Mouse (Mus musculus): ENCODE measurements around the gene Fnbp1. TPM values are rescaled to one million over a fixed set of nuclear protein-coding genes. Genes with fewer than 3 reads are reported as not detected.

Fnbp1 gene
- polyA plus RNA-seq, 1 experiment from 2014 or later, result 13.9 TPM

- peaks cover 13% of the 10 kb centered on the region for H3K4me1 ChIP-seq (ENCODE audit: control insufficient read depth, insufficient read depth, low read length)
- ATAC-seq (ENCODE audit: insufficient number of reproducible peaks, low FRiP score, low TSS enrichment, low read depth) (no peak), DNase-seq (ENCODE audit: low spot score) (no peak)
- 89% methylated on average over 10 of the region's 10 CpGs for WGBS
- H3K9ac ChIP-seq (ENCODE audit: low read length), result no peak overlapping the region
- no peak overlapping the region for H3K4me3 ChIP-seq (ENCODE audit: low read depth, low read length)
- no peaks in the 10 kb centered on the region for H3K9me3 ChIP-seq (ENCODE audit: control insufficient read depth, low read length)
- H3K27ac ChIP-seq (replicated peaks; ENCODE audit: low read depth, low read length), result no peak overlapping the region
- no peaks in the 10 kb centered on the region for H3K27me3 ChIP-seq (ENCODE audit: control insufficient read depth, insufficient read depth, low read length)
- no peaks in the 10 kb centered on the region for H3K36me3 ChIP-seq (ENCODE audit: control insufficient read depth, insufficient read depth, low read length)
- no peak overlapping the region for H3K4me2 ChIP-seq (ENCODE audit: low read depth, severe bottlenecking)
Measured at GRCm38 (mm10) chr2:31118639-31119380, 23.0 kb downstream of the Fnbp1 start.

GRCm38 (mm10) chr2:31118211-31118610 is 23.6 kb downstream of the Fnbp1 start:
- Histone ChIP-seq H3K4me1 (ENCODE audit: control insufficient read depth, insufficient read depth, low read length) (peaks cover 13% of the 10 kb centered on the region), H3K9ac (ENCODE audit: low read length) (no peak overlapping the region), H3K36me3 (ENCODE audit: control insufficient read depth, insufficient read depth, low read length) (no peaks in the 10 kb centered on the region), H3K9me3 (ENCODE audit: control insufficient read depth, low read length) (no peaks in the 10 kb centered on the region), H3K27me3 (ENCODE audit: control insufficient read depth, insufficient read depth, low read length) (no peaks in the 10 kb centered on the region), H3K27ac (replicated peaks; ENCODE audit: low read depth, low read length) (no peak overlapping the region), H3K4me2 (ENCODE audit: low read depth, severe bottlenecking) (no peak overlapping the region), H3K4me3 (ENCODE audit: low read depth, low read length) (no peak overlapping the region)
- ATAC-seq (ENCODE audit: insufficient number of reproducible peaks, low FRiP score, low TSS enrichment, low read depth) (no peak), DNase-seq (ENCODE audit: low spot score) (no peak)
- 81% methylated on average over 3 of the region's 3 CpGs for WGBS

- H3K9me3 ChIP-seq (ENCODE audit: control insufficient read depth, low read length), result no peaks in the 10 kb centered on the region
Measured at GRCm38 (mm10) chr2:31115943-31116731, 25.7 kb downstream of the Fnbp1 start.

GRCm38 (mm10) chr2:31115091-31115942 is 26.5 kb downstream of the Fnbp1 start:
- WGBS, result 31% methylated on average over 10 of the region's 10 CpGs
- ATAC-seq (ENCODE audit: insufficient number of reproducible peaks, low FRiP score, low TSS enrichment, low read depth), result no peak

More at GRCm38 (mm10) chr2:31115943-31116731, 25.7 kb downstream of the Fnbp1 start:
- Histone ChIP-seq H3K4me1 (ENCODE audit: control insufficient read depth, insufficient read depth, low read length) (peaks cover 13% of the 10 kb centered on the region), H3K36me3 (ENCODE audit: control insufficient read depth, insufficient read depth, low read length) (no peaks in the 10 kb centered on the region), H3K27me3 (ENCODE audit: control insufficient read depth, insufficient read depth, low read length) (no peaks in the 10 kb centered on the region), H3K4me2 (ENCODE audit: low read depth, severe bottlenecking) (no peak overlapping the region), H3K4me3 (ENCODE audit: low read depth, low read length) (no peak overlapping the region), H3K9ac (ENCODE audit: low read length) (no peak overlapping the region), H3K27ac (replicated peaks; ENCODE audit: low read depth, low read length) (no peak overlapping the region; the same call in 1 of the 2 replicates)
- 50% methylated on average over 10 of the region's 10 CpGs for WGBS
- peak; percentile 62; the same call in 1 of the 2 replicates for ATAC-seq (ENCODE audit: insufficient number of reproducible peaks, low FRiP score, low TSS enrichment, low read depth)
- no peak for DNase-seq (ENCODE audit: low spot score)

GRCm38 (mm10) chr2:31114205-31114604 is 27.6 kb downstream of the Fnbp1 start:
- peaks cover 13% of the 10 kb centered on the region for H3K4me1 ChIP-seq (ENCODE audit: control insufficient read depth, insufficient read depth, low read length)
- no peaks in the 10 kb centered on the region; the same call in 1 of the 2 replicates for H3K9me3 ChIP-seq (ENCODE audit: control insufficient read depth, low read length)

More at GRCm38 (mm10) chr2:31115091-31115942, 26.5 kb downstream of the Fnbp1 start:
- Histone ChIP-seq H3K4me1 (ENCODE audit: control insufficient read depth, insufficient read depth, low read length) (peaks cover 13% of the 10 kb centered on the region), H3K4me2 (ENCODE audit: low read depth, severe bottlenecking) (no peak overlapping the region), H3K9ac (ENCODE audit: low read length) (no peak overlapping the region), H3K27ac (replicated peaks; ENCODE audit: low read depth, low read length) (peak overlapping the region; percentile 30; the same call in 1 of the 2 replicates), H3K4me3 (ENCODE audit: low read depth, low read length) (no peak overlapping the region), H3K36me3 (ENCODE audit: control insufficient read depth, insufficient read depth, low read length) (no peaks in the 10 kb centered on the region), H3K9me3 (ENCODE audit: control insufficient read depth, low read length) (no peaks in the 10 kb centered on the region), H3K27me3 (ENCODE audit: control insufficient read depth, insufficient read depth, low read length) (no peaks in the 10 kb centered on the region)
- DNase-seq (ENCODE audit: low spot score), result no peak

GRCm38 (mm10) chr2:31111685-31112084 is 30.1 kb downstream of the Fnbp1 start:
- DNase-seq (ENCODE audit: low spot score) (no peak), ATAC-seq (ENCODE audit: insufficient number of reproducible peaks, low FRiP score, low TSS enrichment, low read depth) (no peak)
- Histone ChIP-seq H3K27me3 (ENCODE audit: control insufficient read depth, insufficient read depth, low read length) (no peaks in the 10 kb centered on the region), H3K4me3 (ENCODE audit: low read depth, low read length) (no peak overlapping the region), H3K4me2 (ENCODE audit: low read depth, severe bottlenecking) (no peak overlapping the region), H3K27ac (replicated peaks; ENCODE audit: low read depth, low read length) (no peak overlapping the region), H3K4me1 (ENCODE audit: control insufficient read depth, insufficient read depth, low read length) (peaks cover 20% of the 10 kb centered on the region), H3K9me3 (ENCODE audit: control insufficient read depth, low read length) (no peaks in the 10 kb centered on the region; the same call in 1 of the 2 replicates), H3K9ac (ENCODE audit: low read length) (no peak overlapping the region), H3K36me3 (ENCODE audit: control insufficient read depth, insufficient read depth, low read length) (no peaks in the 10 kb centered on the region)
- 70% methylated on average over 6 of the region's 6 CpGs for WGBS

More at GRCm38 (mm10) chr2:31114205-31114604, 27.6 kb downstream of the Fnbp1 start:
- no peaks in the 10 kb centered on the region for H3K27me3 ChIP-seq (ENCODE audit: control insufficient read depth, insufficient read depth, low read length)
- no peak overlapping the region for H3K4me3 ChIP-seq (ENCODE audit: low read depth, low read length)
- 100% methylated on average over 2 of the region's 2 CpGs for WGBS
- no peaks in the 10 kb centered on the region for H3K36me3 ChIP-seq (ENCODE audit: control insufficient read depth, insufficient read depth, low read length)
- H3K9ac ChIP-seq (ENCODE audit: low read length), result no peak overlapping the region
- H3K27ac ChIP-seq (replicated peaks; ENCODE audit: low read depth, low read length), result no peak overlapping the region
- DNase-seq (ENCODE audit: low spot score), result no peak
- no peak for ATAC-seq (ENCODE audit: insufficient number of reproducible peaks, low FRiP score, low TSS enrichment, low read depth)
- no peak overlapping the region for H3K4me2 ChIP-seq (ENCODE audit: low read depth, severe bottlenecking)

GRCm38 (mm10) chr2:31109960-31110548 is 31.8 kb downstream of the Fnbp1 start:
- Histone ChIP-seq H3K27ac (replicated peaks; ENCODE audit: low read depth, low read length) (no peak overlapping the region), H3K36me3 (ENCODE audit: control insufficient read depth, insufficient read depth, low read length) (no peaks in the 10 kb centered on the region), H3K9ac (ENCODE audit: low read length) (no peak overlapping the region), H3K4me3 (ENCODE audit: low read depth, low read length) (no peak overlapping the region), H3K4me1 (ENCODE audit: control insufficient read depth, insufficient read depth, low read length) (peaks cover 8% of the 10 kb centered on the region), H3K4me2 (ENCODE audit: low read depth, severe bottlenecking) (no peak overlapping the region), H3K9me3 (ENCODE audit: control insufficient read depth, low read length) (no peaks in the 10 kb centered on the region; the same call in 1 of the 2 replicates), H3K27me3 (ENCODE audit: control insufficient read depth, insufficient read depth, low read length) (no peaks in the 10 kb centered on the region)
- DNase-seq (ENCODE audit: low spot score), result no peak
- 79% methylated on average over 12 of the region's 12 CpGs for WGBS
- ATAC-seq (ENCODE audit: insufficient number of reproducible peaks, low FRiP score, low TSS enrichment, low read depth), result no peak
